Mouse (Mus musculus) forebrain, embryonic 15.5 days (tissue): ENCODE measurements around the gene Micall2. TPM values are rescaled to one million over a fixed set of nuclear protein-coding genes. Genes with fewer than 3 reads are reported as not detected.

Source experiments
- ATAC-seq: fragments of 200-750 bp; cut with Nextera tagmentation; replicated peaks from 2 replicates; pipeline ENCODE4 v1.8.0; 2017; ENCODE audit warnings: mild to moderate bottlenecking, moderate TSS enrichment, moderate library complexity
- H3K27ac ChIP-seq: fragments of 300-500 bp; sonication (generic); replicated peaks from 2 replicates; pipeline ENCODE4 v1.5.1; 2015; ENCODE audit warnings: mild to moderate bottlenecking, inconsistent platforms
- H3K27me3 ChIP-seq: fragments of 300-500 bp; sonication (generic); 2 replicates; pipeline ENCODE4 v1.6.1; 2015; ENCODE audit warnings: inconsistent platforms
- H3K36me3 ChIP-seq: fragments of 300-500 bp; sonication (generic); 2 replicates; pipeline ENCODE4 v1.6.1; 2015; ENCODE audit warnings: mild to moderate bottlenecking, inconsistent platforms
- H3K4me1 ChIP-seq: fragments of 300-500 bp; sonication (generic); 2 replicates; pipeline ENCODE4 v1.6.1; 2015; ENCODE audit warnings: inconsistent platforms
- H3K4me2 ChIP-seq: fragments of 300-500 bp; sonication (generic); replicated peaks from 2 replicates; pipeline ENCODE4 v1.6.1; 2015; ENCODE audit warnings: mild to moderate bottlenecking, inconsistent platforms
- H3K4me3 ChIP-seq: fragments of 300-500 bp; sonication (generic); 2 replicates; pipeline ENCODE4 v1.5.1; 2015; ENCODE audit warnings: mild to moderate bottlenecking, inconsistent platforms
- H3K9ac ChIP-seq: fragments of 300-500 bp; sonication (generic); replicated peaks from 2 replicates; pipeline ENCODE4 v1.6.1; 2015; ENCODE audit warnings: mild to moderate bottlenecking, inconsistent platforms
- H3K9me3 ChIP-seq: fragments of 300-500 bp; sonication (generic); 2 replicates; pipeline ENCODE4 v1.6.1; 2016; ENCODE audit warnings: inconsistent platforms
- WGBS: fragments of 180-500 bp; shearing (Covaris S2); methylation state at CpG from one replicate; pipeline ENCODE4 v1.1.7; 2015; ENCODE audit warnings: mixed read lengths; 5-methylcytosine and 5-hydroxymethylcytosine counted together
- polyA plus RNA-seq: library from polyadenylated mRNA; unstranded; fragments of >200 nt; fragmentation: Nextera tagmentation; extraction: Ambion mirVana; gene quantifications from 2 replicates; pipeline ENCODE4 v1.2.1, GENCODE M21; 2015

Micall2 gene
- polyA plus RNA-seq, result 4.0 and 4.3 TPM in 2 replicates

GRCm38 (mm10) chr5:139735677-139736503 lies at the start of gene Micall2:
Gene Micall2, minus strand, starts transcription at chr5:139736336.
- peak within 1 kb of the TSS; percentile 48 for H3K9ac ChIP-seq
- WGBS, result 6% methylated on average over 45 of the region's 50 CpGs
- peak within 1 kb of the TSS; percentile 70 for H3K4me2 ChIP-seq
- peaks cover 23% of the 10 kb centered on the region for H3K4me1 ChIP-seq
- H3K36me3 ChIP-seq, result no peaks in the 10 kb centered on the region
- H3K9me3 ChIP-seq, result no peaks in the 10 kb centered on the region
- H3K4me3 ChIP-seq, result peak within 1 kb of the TSS; percentile 43
- H3K27ac ChIP-seq, result 0 out of 2 replicates have a peak within 1 kb of the TSS, but pooled peaks have one; percentile 12
- no peaks in the 10 kb centered on the region; the same call in 1 of the 2 replicates for H3K27me3 ChIP-seq
- ATAC-seq, result peak; percentile 95

GRCm38 (mm10) chr5:139781406-139781805 lies 45.3 kb upstream of the Micall2 start:
- Histone ChIP-seq H3K9me3 (no peaks in the 10 kb centered on the region), H3K36me3 (no peaks in the 10 kb centered on the region), H3K4me3 (no peak overlapping the region), H3K9ac (no peak overlapping the region), H3K4me2 (no peak overlapping the region), H3K4me1 (no peaks in the 10 kb centered on the region), H3K27me3 (no peaks in the 10 kb centered on the region), H3K27ac (no peak overlapping the region)
- no peak for ATAC-seq
- WGBS, result 91% methylated on average over 8 of the region's 8 CpGs

- no peak overlapping the region for H3K27ac ChIP-seq
- no peaks in the 10 kb centered on the region for H3K27me3 ChIP-seq
- H3K4me1 ChIP-seq, result peaks cover 13% of the 10 kb centered on the region
- WGBS, result 82% methylated on average over 5 of the region's 5 CpGs
- H3K4me3 ChIP-seq, result no peak overlapping the region
- no peak overlapping the region for H3K9ac ChIP-seq
- no peak overlapping the region for H3K4me2 ChIP-seq
- ATAC-seq, result no peak
- peaks cover 16% of the 10 kb centered on the region for H3K36me3 ChIP-seq
- H3K9me3 ChIP-seq, result no peaks in the 10 kb centered on the region
Observed at GRCm38 (mm10) chr5:139776966-139777365, 40.8 kb upstream of the Micall2 start.

GRCm38 (mm10) chr5:139775216-139775926 lies 39.2 kb upstream of the Micall2 start, which contains the start of gene Ints1:
Gene Ints1, minus strand, starts transcription at chr5:139775674.
- peak within 1 kb of the TSS; percentile 80 for H3K4me3 ChIP-seq
- WGBS, result under 1% methylated on average over 55 of the region's 55 CpGs
- no peak within 1 kb of the TSS for H3K27ac ChIP-seq
- peak within 1 kb of the TSS; percentile 90 for H3K4me2 ChIP-seq
- ATAC-seq, result peak; percentile 95
- H3K9me3 ChIP-seq, result no peaks in the 10 kb centered on the region
- peak within 1 kb of the TSS; percentile 89 for H3K9ac ChIP-seq
- H3K4me1 ChIP-seq, result peaks cover 13% of the 10 kb centered on the region
- peaks cover 32% of the 10 kb centered on the region for H3K36me3 ChIP-seq
- no peaks in the 10 kb centered on the region for H3K27me3 ChIP-seq

DNA sequence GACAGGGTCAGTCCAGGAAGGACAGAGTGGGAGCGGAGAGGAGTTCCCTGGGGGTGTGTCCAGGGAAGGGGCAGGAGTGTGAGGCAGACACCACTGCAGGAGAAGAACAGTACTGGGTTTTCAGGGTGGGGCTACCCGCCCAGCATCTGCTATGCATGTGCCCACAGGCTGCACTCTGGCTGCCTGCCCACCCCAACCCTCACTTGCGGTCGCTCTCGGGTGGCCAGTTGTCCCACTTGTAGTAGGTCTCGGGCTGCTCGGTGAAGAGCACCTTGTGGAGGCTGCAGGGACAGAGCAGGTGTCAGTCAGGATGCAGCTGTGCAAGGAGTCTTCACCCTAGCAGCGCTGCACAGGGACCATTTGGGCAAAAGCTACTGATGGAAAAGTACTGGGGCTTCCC lies 32.1 kb upstream of the Micall2 start:
- H3K4me3 ChIP-seq, result no peak overlapping the region
- H3K4me1 ChIP-seq, result no peaks in the 10 kb centered on the region
- H3K4me2 ChIP-seq, result no peak overlapping the region
- 93% methylated on average over 8 of the region's 8 CpGs for WGBS
- no peaks in the 10 kb centered on the region for H3K27me3 ChIP-seq
- no peak overlapping the region for H3K9ac ChIP-seq
- no peak for ATAC-seq
- no peak overlapping the region for H3K27ac ChIP-seq
- H3K36me3 ChIP-seq, result peaks cover 95% of the 10 kb centered on the region
- H3K9me3 ChIP-seq, result no peaks in the 10 kb centered on the region

DNA sequence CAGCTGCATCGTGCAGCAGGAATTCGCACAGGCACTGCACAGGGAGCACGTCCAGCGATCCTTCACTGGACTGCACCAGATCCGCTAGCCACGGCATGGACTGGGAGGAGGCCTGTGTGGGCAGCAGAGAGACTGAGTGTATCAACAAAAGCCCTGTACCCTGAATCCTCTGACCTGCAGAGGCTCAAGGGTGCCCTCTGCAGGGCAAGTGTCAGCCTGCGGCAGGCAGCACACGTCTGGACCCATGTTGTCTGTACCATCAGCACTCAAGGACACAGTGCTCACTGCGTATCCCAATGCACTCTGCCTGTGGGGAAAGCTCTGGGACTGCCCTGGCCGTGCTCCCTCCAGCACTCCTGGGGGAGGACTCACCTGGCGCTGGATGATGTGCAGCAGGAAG lies 28.2 kb upstream of the Micall2 start:
- H3K27me3 ChIP-seq, result no peaks in the 10 kb centered on the region
- WGBS, result 64% methylated on average over 11 of the region's 11 CpGs

DNA sequence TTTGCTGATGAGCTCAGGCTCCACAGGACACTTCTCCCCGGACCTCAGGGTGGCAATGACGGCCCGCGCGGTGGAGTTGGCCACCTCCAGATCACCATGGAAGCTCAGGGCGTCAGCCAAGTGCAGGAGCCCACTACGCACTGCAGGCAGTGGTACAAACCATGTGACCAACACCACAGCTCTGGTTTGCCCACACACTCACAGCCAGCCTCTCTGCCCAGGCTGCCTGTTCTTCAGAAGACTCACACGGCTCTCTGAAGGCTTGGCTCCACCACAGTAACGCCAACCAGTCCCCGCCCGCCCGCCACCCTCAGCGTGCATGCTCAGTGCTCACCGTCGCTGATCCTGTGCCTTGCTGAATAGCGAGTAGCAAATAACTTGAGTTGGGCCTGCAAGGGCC lies 22.0 kb upstream of the Micall2 start:
- Histone ChIP-seq H3K4me3 (no peak overlapping the region), H3K27ac (no peak overlapping the region), H3K9me3 (no peaks in the 10 kb centered on the region), H3K9ac (no peak overlapping the region), H3K4me2 (no peak overlapping the region), H3K4me1 (no peaks in the 10 kb centered on the region), H3K27me3 (no peaks in the 10 kb centered on the region), H3K36me3 (peaks cover 82% of the 10 kb centered on the region)
- 82% methylated on average over 16 of the region's 16 CpGs for WGBS
- no peak for ATAC-seq

More for the DNA sequence above, 28.2 kb upstream of the Micall2 start:
- Histone ChIP-seq H3K9ac (no peak overlapping the region), H3K4me3 (no peak overlapping the region), H3K36me3 (peaks cover 96% of the 10 kb centered on the region), H3K27ac (no peak overlapping the region), H3K4me2 (no peak overlapping the region), H3K9me3 (no peaks in the 10 kb centered on the region), H3K4me1 (no peaks in the 10 kb centered on the region)
- no peak for ATAC-seq

DNA sequence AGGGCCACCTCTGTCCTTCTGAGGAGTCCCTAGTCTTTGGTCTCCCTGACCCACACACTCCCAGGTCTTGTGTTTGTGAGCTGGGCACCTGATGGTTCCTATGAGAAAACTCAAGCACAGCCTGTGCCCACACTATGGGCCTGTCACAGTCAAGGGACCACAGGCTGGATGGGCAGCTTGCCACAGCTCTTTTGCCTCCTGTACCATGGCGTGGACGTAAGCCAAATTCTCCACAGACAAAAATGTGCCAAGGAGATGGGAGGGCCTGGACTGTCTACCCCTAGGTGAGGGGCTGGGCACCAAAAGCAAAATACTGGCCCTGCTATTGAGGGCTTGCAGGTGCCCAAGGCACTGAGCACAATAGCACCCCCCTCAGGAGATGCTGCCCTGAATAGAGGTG lies 20.4 kb upstream of the Micall2 start:
- ATAC-seq, result no peak
- H3K36me3 ChIP-seq, result peaks cover 77% of the 10 kb centered on the region
- 91% methylated on average over 2 of the region's 2 CpGs for WGBS

GRCm38 (mm10) chr5:139756135-139756534 lies 20.0 kb upstream of the Micall2 start:
- Histone ChIP-seq H3K4me2 (no peak overlapping the region), H3K4me3 (no peak overlapping the region), H3K4me1 (no peaks in the 10 kb centered on the region), H3K27me3 (no peaks in the 10 kb centered on the region), H3K36me3 (peaks cover 78% of the 10 kb centered on the region), H3K27ac (no peak overlapping the region), H3K9me3 (no peaks in the 10 kb centered on the region), H3K9ac (no peak overlapping the region)
- WGBS, result 88% methylated on average over 12 of the region's 12 CpGs
- ATAC-seq, result no peak

More for the DNA sequence above, 20.4 kb upstream of the Micall2 start:
- Histone ChIP-seq H3K4me3 (no peak overlapping the region), H3K4me1 (no peaks in the 10 kb centered on the region), H3K4me2 (no peak overlapping the region), H3K9me3 (no peaks in the 10 kb centered on the region), H3K9ac (no peak overlapping the region), H3K27me3 (no peaks in the 10 kb centered on the region), H3K27ac (no peak overlapping the region)

GRCm38 (mm10) chr5:139754753-139755152 lies 18.6 kb upstream of the Micall2 start:
- Histone ChIP-seq H3K9me3 (no peaks in the 10 kb centered on the region), H3K4me1 (no peaks in the 10 kb centered on the region), H3K4me2 (no peak overlapping the region), H3K27me3 (no peaks in the 10 kb centered on the region), H3K9ac (no peak overlapping the region), H3K4me3 (no peak overlapping the region), H3K27ac (no peak overlapping the region), H3K36me3 (peaks cover 74% of the 10 kb centered on the region)
- no peak for ATAC-seq
- 35% methylated on average over 12 of the region's 12 CpGs for WGBS

DNA sequence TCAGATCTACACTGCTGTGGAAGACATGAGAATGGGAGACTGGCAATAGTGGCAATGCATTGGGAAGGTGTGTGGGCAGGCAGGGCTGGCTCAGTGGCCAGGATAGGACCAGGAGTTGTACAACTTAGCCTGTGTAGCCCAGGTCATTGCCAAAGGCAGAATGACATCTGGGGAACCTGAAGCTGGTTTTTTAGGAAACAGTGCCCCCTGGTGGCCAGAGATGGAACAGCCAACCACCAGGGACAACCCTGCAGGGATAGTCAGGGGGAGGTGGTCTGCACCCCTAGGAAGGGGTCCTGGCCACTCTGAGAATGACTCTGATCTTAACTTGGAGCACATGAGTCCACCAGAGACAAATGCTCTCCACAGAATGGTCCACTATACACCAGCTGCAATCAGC lies 14.4 kb upstream of the Micall2 start:
- H3K27me3 ChIP-seq, result 0 out of 2 replicates have a peak, but pooled peaks cover 4% of the 10 kb centered on the region
- no peak overlapping the region for H3K4me2 ChIP-seq
- peaks cover 37% of the 10 kb centered on the region for H3K36me3 ChIP-seq
- peak; percentile 20; the same call in 1 of the 2 replicates for ATAC-seq
- no peak overlapping the region for H3K27ac ChIP-seq
- no peaks in the 10 kb centered on the region for H3K9me3 ChIP-seq
- H3K4me1 ChIP-seq, result no peaks in the 10 kb centered on the region
- no peak overlapping the region for H3K9ac ChIP-seq
- no peak overlapping the region for H3K4me3 ChIP-seq

DNA sequence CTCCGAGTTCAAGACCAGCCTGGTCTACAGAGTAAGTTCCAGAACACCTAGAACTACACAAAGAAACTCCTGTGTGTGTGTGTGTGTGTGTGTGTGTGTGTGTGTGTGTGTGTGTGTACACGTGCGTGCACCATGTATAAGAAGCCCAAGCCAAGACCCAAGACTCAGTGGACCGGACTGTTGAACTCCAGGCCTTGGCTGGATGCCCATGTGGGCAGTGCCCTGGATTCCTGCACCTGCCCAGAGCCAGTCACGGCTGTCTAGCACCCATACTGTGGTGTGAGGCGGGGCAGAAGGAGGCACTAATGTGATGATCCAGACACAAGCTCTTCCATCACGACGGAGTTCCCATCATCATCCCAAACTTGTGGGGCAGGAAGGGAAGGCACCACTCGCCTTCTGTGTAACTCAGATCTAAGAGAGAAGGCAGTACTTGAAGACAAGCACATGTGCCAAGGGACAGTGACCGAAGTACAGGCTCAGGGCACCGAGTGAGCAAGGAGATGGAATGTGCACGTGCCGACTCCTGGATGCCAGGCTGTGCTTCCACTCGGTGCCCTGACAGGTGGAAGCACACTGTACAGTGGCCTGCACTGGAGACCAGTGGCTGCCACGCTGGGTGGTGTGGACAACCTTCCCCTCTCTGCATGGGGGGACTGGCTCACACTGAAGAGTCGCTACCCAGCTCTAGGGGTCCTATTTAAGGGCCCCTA lies 13.4 kb upstream of the Micall2 start:
- no peak for ATAC-seq
- Histone ChIP-seq H3K36me3 (peaks cover 33% of the 10 kb centered on the region), H3K27ac (no peak overlapping the region), H3K4me1 (no peaks in the 10 kb centered on the region), H3K9me3 (no peaks in the 10 kb centered on the region), H3K9ac (no peak overlapping the region), H3K4me3 (no peak overlapping the region), H3K4me2 (no peak overlapping the region), H3K27me3 (0 out of 2 replicates have a peak, but pooled peaks cover 4% of the 10 kb centered on the region)
- 80% methylated on average over 16 of the region's 16 CpGs for WGBS
